Mouse (Mus musculus) lung, adult 18-20 months (tissue): ENCODE data around the gene Vmn1r235.
"Not testable (repeated sequence)": the region's sequence is repeated elsewhere in the genome, so short reads cannot be mapped to it uniquely, and the experiment has no call there.

ENCODE experiments used
- DNase-seq, 2 experiments: peaks; one replicate each; pipeline ENCODE4 v3.0.0; 2022; ENCODE audit warnings: mixed read lengths in 2 of 2

The Vmn1r235 gene

DNA sequence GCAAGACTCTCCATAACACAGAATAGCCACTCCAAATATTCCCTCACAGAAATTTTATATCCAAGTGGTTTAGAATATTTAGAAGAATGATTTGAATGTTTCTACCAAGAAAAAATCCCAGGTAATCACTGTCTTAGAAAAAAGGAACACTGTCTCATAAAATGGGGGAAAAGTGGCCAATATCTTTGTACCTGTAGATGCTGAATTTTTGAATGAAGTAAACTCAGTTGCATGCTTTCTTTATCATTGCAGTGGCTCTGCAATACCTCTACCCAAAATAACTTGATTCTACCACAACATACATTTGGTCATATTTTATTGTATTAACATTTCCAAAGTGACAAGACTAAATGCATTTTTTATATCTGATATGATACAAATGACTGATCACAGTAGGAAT is at the start of gene Vmn1r235:
Gene Vmn1r235, plus strand, starts transcription at position 301 of the 400 bp plus-strand sequence.
- DNase-seq: no peak

DNA sequence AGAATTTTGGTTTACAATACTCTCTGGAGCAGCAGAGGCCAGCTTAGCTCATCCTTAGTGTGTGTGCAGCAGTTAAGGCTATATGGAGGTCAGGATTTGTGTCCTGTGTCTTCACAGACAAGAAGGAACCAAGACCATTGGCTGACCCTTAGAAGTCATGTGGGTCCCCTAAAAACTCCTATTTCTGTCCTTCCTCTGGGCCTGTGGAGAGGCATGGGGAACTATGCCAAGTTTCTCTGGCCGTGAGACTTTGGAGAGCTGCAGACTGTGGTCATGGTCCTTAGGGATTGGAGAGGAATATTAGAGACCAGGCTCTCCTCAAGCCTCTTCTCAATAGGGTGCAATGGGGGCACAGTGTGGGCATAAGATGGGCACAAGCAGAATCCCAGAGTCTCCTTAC is 45.1 kb upstream of the Vmn1r235 start:
- not testable (repeated sequence) for DNase-seq

- no peak for DNase-seq
Observed at GRCm38 (mm10) chr17:21225787-21226186, 30.4 kb upstream of the Vmn1r235 start, which contains the start of gene Vmn1r234. Gene Vmn1r234, plus strand, starts transcription at chr17:21226087.

GRCm38 (mm10) chr17:21231654-21232053 is 24.6 kb upstream of the Vmn1r235 start:
- peak in 1 of 2 experiments; percentile 5 for DNase-seq

DNA sequence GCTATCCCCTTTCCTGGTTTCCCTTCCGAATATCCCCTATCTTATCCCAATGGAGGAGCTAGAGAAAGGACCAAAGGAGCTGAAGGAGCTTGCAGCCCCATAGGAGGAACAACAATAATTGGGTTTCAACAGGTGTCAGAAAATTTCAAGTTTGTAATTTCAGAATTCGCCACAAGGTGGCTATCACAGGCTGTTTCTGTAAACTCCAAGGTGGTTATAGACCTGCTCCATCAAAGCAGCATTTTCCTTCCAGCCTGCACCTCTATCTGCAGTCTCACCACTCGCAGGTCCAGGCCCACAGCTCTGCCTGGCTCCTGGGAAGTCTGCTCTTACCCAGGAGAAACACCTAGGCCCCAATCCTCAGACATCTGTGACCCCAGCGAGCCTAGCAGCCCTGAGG is 15.9 kb downstream of the Vmn1r235 start:
- peak in 1 of 2 experiments; percentile 43 for DNase-seq

- no peak for DNase-seq
Observed at GRCm38 (mm10) chr17:21282642-21283041, 26.4 kb downstream of the Vmn1r235 start, which contains the start of gene Vmn1r236. Gene Vmn1r236, plus strand, starts transcription at chr17:21282942.

- DNase-seq: no peak
Observed at GRCm38 (mm10) chr17:21284395-21284794, 28.2 kb downstream of the Vmn1r235 start.

DNA sequence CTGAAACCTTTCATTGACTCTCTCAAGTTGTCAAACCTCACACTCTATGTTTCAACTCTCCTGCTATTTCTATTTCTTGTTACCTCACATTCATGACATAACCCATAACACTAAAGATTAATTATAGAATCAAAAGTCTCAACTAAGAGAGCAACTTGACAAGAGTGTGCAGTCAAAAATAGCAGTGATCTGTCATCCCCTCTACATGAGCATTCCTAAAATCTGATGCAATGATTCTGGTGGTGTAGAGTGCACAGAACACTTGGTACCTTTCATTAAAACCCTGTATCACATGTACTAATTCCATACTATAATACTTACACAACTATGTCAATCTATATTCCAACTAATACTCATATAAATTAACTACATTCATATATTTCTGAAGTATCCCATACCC is 33.5 kb downstream of the Vmn1r235 start:
- no peak for DNase-seq

DNA sequence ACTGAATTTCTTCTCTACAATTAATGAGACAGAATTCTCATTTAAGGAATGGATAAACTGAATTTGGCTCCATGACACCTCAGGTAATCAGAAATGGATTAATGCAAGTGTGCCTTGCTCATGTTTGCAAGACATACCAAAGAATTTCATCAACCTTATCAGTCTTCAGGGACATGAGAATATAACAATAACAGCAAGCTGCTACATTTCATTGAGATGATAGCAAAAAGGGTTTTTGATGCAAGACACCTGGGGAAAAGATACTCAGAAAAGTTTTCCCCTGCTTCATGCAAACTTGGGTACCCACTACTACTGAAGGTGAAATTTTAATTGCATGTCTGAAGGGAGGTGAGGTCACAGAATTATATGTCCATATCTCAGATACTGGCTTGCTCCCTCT is 55.4 kb downstream of the Vmn1r235 start, which contains the start of gene Vmn1r237:
Gene Vmn1r237, plus strand, starts transcription at position 301 of the 400 bp plus-strand sequence.
- no peak for DNase-seq
